Mouse (Mus musculus) heart, embryonic 13.5 days (tissue): ENCODE results near the gene Tspan15. TPM values are rescaled to one million over a fixed set of nuclear protein-coding genes. Genes with fewer than 3 reads are reported as not detected.
A peak's percentile ranks its signal among the peaks of the same experiment; 100 is the strongest.

Experiments used
- ATAC-seq: fragments of 200-750 bp; cut with Nextera tagmentation; 2 replicates; pipeline ENCODE4 v1.8.0; 2017; ENCODE audit warnings: moderate TSS enrichment; ENCODE audit not compliant: insufficient number of reproducible peaks, low FRiP score, low TSS enrichment; ENCODE audit errors: extremely low read depth
- H3K27ac ChIP-seq: fragments of 300-500 bp; sonication (generic); replicated peaks from 2 replicates; pipeline ENCODE4 v1.5.1; 2015; ENCODE audit warnings: moderate library complexity, mild to moderate bottlenecking, inconsistent platforms
- H3K27me3 ChIP-seq: fragments of 300-500 bp; sonication (generic); replicated peaks from 2 replicates; pipeline ENCODE4 v1.6.1; 2015; ENCODE audit warnings: mild to moderate bottlenecking, inconsistent platforms
- H3K36me3 ChIP-seq: fragments of 300-500 bp; sonication (generic); 2 replicates; pipeline ENCODE4 v1.6.1; 2015; ENCODE audit warnings: mild to moderate bottlenecking, inconsistent platforms
- H3K4me1 ChIP-seq: fragments of 300-500 bp; sonication (generic); 2 replicates; pipeline ENCODE4 v1.6.1; 2015; ENCODE audit warnings: inconsistent platforms
- H3K4me2 ChIP-seq: fragments of 300-500 bp; sonication (generic); 2 replicates; pipeline ENCODE4 v1.6.1; 2015; ENCODE audit warnings: inconsistent platforms, mild to moderate bottlenecking, moderate library complexity
- H3K4me3 ChIP-seq: fragments of 300-500 bp; sonication (generic); 2 replicates; pipeline ENCODE4 v1.5.1; 2015; ENCODE audit warnings: moderate library complexity, mild to moderate bottlenecking, inconsistent platforms
- H3K9ac ChIP-seq: fragments of 300-500 bp; sonication (generic); 2 replicates; pipeline ENCODE4 v1.6.1; 2015; ENCODE audit warnings: inconsistent platforms, mild to moderate bottlenecking, moderate library complexity
- H3K9me3 ChIP-seq: fragments of 300-500 bp; sonication (generic); 2 replicates; pipeline ENCODE4 v1.6.1; 2016; ENCODE audit warnings: inconsistent platforms
- WGBS: fragments of 180-500 bp; shearing (Covaris S2); methylation state at CpG from one replicate; pipeline ENCODE4 v1.1.7; 2015; ENCODE audit warnings: mixed read lengths; 5-methylcytosine and 5-hydroxymethylcytosine counted together
- polyA plus RNA-seq: library from polyadenylated mRNA; unstranded; fragments of >200 nt; fragmentation: Nextera tagmentation; extraction: Ambion mirVana; gene quantifications from 2 replicates; pipeline ENCODE4 v1.2.1, GENCODE M21; 2015

Gene Tspan15
- polyA plus RNA-seq, 1 experiment from 2014 or later = 7.0 TPM

- WGBS = 59% methylated on average over 12 of the region's 12 CpGs
- Histone ChIP-seq H3K9ac (no peak within 1 kb of the TSS), H3K27ac (no peak within 1 kb of the TSS), H3K36me3 (no peaks in the 10 kb centered on the region), H3K9me3 (no peaks in the 10 kb centered on the region), H3K4me3 (no peak within 1 kb of the TSS), H3K27me3 (peaks cover 9% of the 10 kb centered on the region; the same call in 1 of the 2 replicates), H3K4me1 (peaks cover 10% of the 10 kb centered on the region), H3K4me2 (no peak within 1 kb of the TSS)
- no peak for ATAC-seq
These were observed 21.0 kb upstream of the Tspan15 start, which contains the start of gene Tacr2 for GRCm38 (mm10) chr10:62252000-62252488. Gene Tacr2 (plus strand): TSS chr10:62252438.

GRCm38 (mm10) chr10:62247815-62248214 is 16.8 kb upstream of the Tspan15 start:
- Histone ChIP-seq H3K4me1 (peaks cover 10% of the 10 kb centered on the region), H3K4me3 (no peak overlapping the region), H3K9me3 (peaks cover 6% of the 10 kb centered on the region; the same call in 1 of the 2 replicates), H3K27ac (no peak overlapping the region), H3K9ac (peak overlapping the region; percentile 20; the same call in 1 of the 2 replicates), H3K27me3 (peaks cover 4% of the 10 kb centered on the region; the same call in 1 of the 2 replicates), H3K4me2 (peak overlapping the region; percentile 29; the same call in 1 of the 2 replicates), H3K36me3 (no peaks in the 10 kb centered on the region)
- no peak for ATAC-seq
- WGBS = 19% methylated on average over 8 of the region's 8 CpGs

GRCm38 (mm10) chr10:62247156-62247555 is 16.1 kb upstream of the Tspan15 start:
- peaks cover 7% of the 10 kb centered on the region; the same call in 1 of the 2 replicates for H3K27me3 ChIP-seq
- H3K9me3 ChIP-seq = peaks cover 6% of the 10 kb centered on the region; the same call in 1 of the 2 replicates
- WGBS = 71% methylated on average over 3 of the region's 3 CpGs
- no peaks in the 10 kb centered on the region for H3K36me3 ChIP-seq
- no peak overlapping the region for H3K4me2 ChIP-seq
- no peak overlapping the region for H3K27ac ChIP-seq
- no peak overlapping the region for H3K9ac ChIP-seq
- peaks cover 10% of the 10 kb centered on the region for H3K4me1 ChIP-seq
- no peak overlapping the region for H3K4me3 ChIP-seq
- ATAC-seq = no peak

- peaks cover 10% of the 10 kb centered on the region for H3K4me1 ChIP-seq
- H3K4me2 ChIP-seq = no peak overlapping the region
- peaks cover 6% of the 10 kb centered on the region; the same call in 1 of the 2 replicates for H3K9me3 ChIP-seq
- H3K27ac ChIP-seq = no peak overlapping the region
- H3K4me3 ChIP-seq = no peak overlapping the region
- no peak overlapping the region for H3K9ac ChIP-seq
- 82% methylated on average over 9 of the region's 9 CpGs for WGBS
- no peak for ATAC-seq
- H3K27me3 ChIP-seq = peaks cover 13% of the 10 kb centered on the region
- no peaks in the 10 kb centered on the region for H3K36me3 ChIP-seq
These were observed 13.0 kb upstream of the Tspan15 start for GRCm38 (mm10) chr10:62244067-62244466.

GRCm38 (mm10) chr10:62242896-62243295 is 11.8 kb upstream of the Tspan15 start:
- Histone ChIP-seq H3K9ac (no peak overlapping the region), H3K27me3 (peaks cover 13% of the 10 kb centered on the region)

GRCm38 (mm10) chr10:62242358-62242757 is 11.3 kb upstream of the Tspan15 start:
- Histone ChIP-seq H3K4me1 (no peaks in the 10 kb centered on the region), H3K4me3 (no peak overlapping the region), H3K27ac (no peak overlapping the region), H3K9me3 (peaks cover 6% of the 10 kb centered on the region; the same call in 1 of the 2 replicates), H3K4me2 (no peak overlapping the region), H3K9ac (no peak overlapping the region), H3K27me3 (peaks cover 13% of the 10 kb centered on the region), H3K36me3 (no peaks in the 10 kb centered on the region)
- ATAC-seq = no peak
- WGBS = 61% methylated on average over 10 of the region's 10 CpGs

More at GRCm38 (mm10) chr10:62242896-62243295, 11.8 kb upstream of the Tspan15 start:
- H3K9me3 ChIP-seq = peaks cover 6% of the 10 kb centered on the region; the same call in 1 of the 2 replicates
- H3K4me1 ChIP-seq = peaks cover 5% of the 10 kb centered on the region
- H3K36me3 ChIP-seq = no peaks in the 10 kb centered on the region
- no peak overlapping the region for H3K27ac ChIP-seq
- H3K4me3 ChIP-seq = no peak overlapping the region
- no peak overlapping the region for H3K4me2 ChIP-seq
- no peak for ATAC-seq
- WGBS = 47% methylated on average over 13 of the region's 13 CpGs

- Histone ChIP-seq H3K4me3 (no peak overlapping the region), H3K4me1 (no peaks in the 10 kb centered on the region), H3K9ac (no peak overlapping the region), H3K27ac (no peak overlapping the region), H3K9me3 (peaks cover 6% of the 10 kb centered on the region; the same call in 1 of the 2 replicates), H3K4me2 (no peak overlapping the region), H3K27me3 (peaks cover 15% of the 10 kb centered on the region), H3K36me3 (no peaks in the 10 kb centered on the region)
- WGBS = 63% methylated on average over 6 of the region's 6 CpGs
- no peak for ATAC-seq
These were observed 8.2 kb upstream of the Tspan15 start for GRCm38 (mm10) chr10:62239270-62239669.

- ATAC-seq = no peak
- WGBS = 86% methylated on average over 3 of the region's 3 CpGs
- Histone ChIP-seq H3K27ac (no peak overlapping the region), H3K36me3 (no peaks in the 10 kb centered on the region), H3K9ac (no peak overlapping the region), H3K9me3 (0 out of 2 replicates have a peak, but pooled peaks cover under 1% of the 10 kb centered on the region), H3K4me3 (no peak overlapping the region), H3K4me2 (no peak overlapping the region), H3K27me3 (peaks cover 15% of the 10 kb centered on the region), H3K4me1 (no peaks in the 10 kb centered on the region)
These were observed 7.6 kb upstream of the Tspan15 start for GRCm38 (mm10) chr10:62238688-62239087.

GRCm38 (mm10) chr10:62237205-62237604 is 6.2 kb upstream of the Tspan15 start:
- no peaks in the 10 kb centered on the region for H3K9me3 ChIP-seq
- no peak overlapping the region for H3K4me3 ChIP-seq
- no peak for ATAC-seq
- H3K4me2 ChIP-seq = no peak overlapping the region
- H3K27me3 ChIP-seq = peaks cover 19% of the 10 kb centered on the region
- H3K4me1 ChIP-seq = no peaks in the 10 kb centered on the region
- H3K27ac ChIP-seq = no peak overlapping the region
- WGBS = 66% methylated on average over 10 of the region's 10 CpGs
- no peaks in the 10 kb centered on the region for H3K36me3 ChIP-seq
- no peak overlapping the region for H3K9ac ChIP-seq

- Histone ChIP-seq H3K27ac (no peak overlapping the region), H3K27me3 (peaks cover 19% of the 10 kb centered on the region), H3K4me1 (peaks cover 7% of the 10 kb centered on the region; the same call in 1 of the 2 replicates), H3K4me2 (no peak overlapping the region), H3K9me3 (no peaks in the 10 kb centered on the region), H3K36me3 (no peaks in the 10 kb centered on the region), H3K4me3 (no peak overlapping the region), H3K9ac (no peak overlapping the region)
- WGBS = 75% methylated on average over 6 of the region's 6 CpGs
- no peak for ATAC-seq
These were observed 5.1 kb upstream of the Tspan15 start for GRCm38 (mm10) chr10:62236165-62236564.

- H3K27ac ChIP-seq = no peak overlapping the region
- no peak for ATAC-seq
These were observed 760 bp upstream of the Tspan15 start for GRCm38 (mm10) chr10:62231811-62232210.

GRCm38 (mm10) chr10:62231395-62231732 is 313 bp upstream of the Tspan15 start:
- no peaks in the 10 kb centered on the region for H3K9me3 ChIP-seq
- H3K36me3 ChIP-seq = no peaks in the 10 kb centered on the region
- H3K4me3 ChIP-seq = peak overlapping the region; percentile 56
- no peak for ATAC-seq
- H3K4me2 ChIP-seq = peak overlapping the region; percentile 78
- peak overlapping the region; percentile 74 for H3K9ac ChIP-seq
- peaks cover 11% of the 10 kb centered on the region; the same call in 1 of the 2 replicates for H3K4me1 ChIP-seq
- peaks cover 35% of the 10 kb centered on the region for H3K27me3 ChIP-seq
- 0 out of 2 replicates have a peak overlapping the region, but pooled peaks have one; percentile 8 for H3K27ac ChIP-seq
- 2% methylated on average over 13 of the region's 13 CpGs for WGBS

More at GRCm38 (mm10) chr10:62231811-62232210, 760 bp upstream of the Tspan15 start:
- H3K36me3 ChIP-seq = no peaks in the 10 kb centered on the region
- peaks cover 35% of the 10 kb centered on the region for H3K27me3 ChIP-seq
- H3K9ac ChIP-seq = no peak overlapping the region
- no peak overlapping the region for H3K4me2 ChIP-seq
- no peak overlapping the region for H3K4me3 ChIP-seq
- H3K4me1 ChIP-seq = peaks cover 11% of the 10 kb centered on the region; the same call in 1 of the 2 replicates
- H3K9me3 ChIP-seq = no peaks in the 10 kb centered on the region
- 77% methylated on average over 3 of the region's 3 CpGs for WGBS
